Mouse (Mus musculus) adipocyte (in vitro differentiated cells): ENCODE measurements at regions not wholly inside any gene's neighbourhood (a gene's known extent, or its start where the extent isn't known, plus 50 kb on each side); places are given as distances from the start of the nearest gene placed in this dataset.

ENCODE experiments used
- DNase-seq: peaks from one replicate; pipeline ENCODE4 v3.0.0-alpha.2; 2016; ENCODE audit warnings: low spot score

DNA sequence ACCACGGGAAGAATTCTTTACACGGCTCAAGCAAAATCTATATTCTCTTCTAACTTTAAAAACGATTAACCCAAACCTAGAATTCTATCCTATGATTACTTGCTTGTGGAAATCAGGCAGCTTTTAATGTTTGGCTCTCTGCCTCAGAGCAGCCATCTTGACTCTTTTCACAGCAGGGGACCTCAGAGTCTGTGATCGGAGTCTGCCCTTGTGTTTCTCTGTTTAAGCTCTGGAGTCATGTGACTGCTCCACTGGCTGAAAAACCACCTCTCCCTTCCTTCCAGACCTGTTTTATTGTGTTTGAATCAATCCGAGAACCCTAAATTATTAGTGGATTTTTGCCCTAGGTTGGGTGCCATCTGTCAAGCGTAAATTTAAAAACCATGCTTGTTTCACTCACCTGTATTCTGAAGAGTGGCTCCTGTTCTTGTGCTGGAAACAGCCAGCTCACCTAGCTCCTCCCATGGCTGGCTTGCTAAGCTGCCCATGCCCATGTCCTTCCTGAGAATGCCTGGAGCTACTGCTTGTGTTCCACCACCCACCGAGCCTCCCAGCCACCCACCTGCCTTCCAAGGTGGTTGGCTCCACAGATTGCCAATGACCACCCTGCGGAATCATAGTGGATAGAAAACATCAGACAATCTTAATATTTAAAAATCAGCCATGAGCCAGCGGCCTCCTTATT is 62.6 kb downstream of the Perp start:
- no peak for DNase-seq

DNA sequence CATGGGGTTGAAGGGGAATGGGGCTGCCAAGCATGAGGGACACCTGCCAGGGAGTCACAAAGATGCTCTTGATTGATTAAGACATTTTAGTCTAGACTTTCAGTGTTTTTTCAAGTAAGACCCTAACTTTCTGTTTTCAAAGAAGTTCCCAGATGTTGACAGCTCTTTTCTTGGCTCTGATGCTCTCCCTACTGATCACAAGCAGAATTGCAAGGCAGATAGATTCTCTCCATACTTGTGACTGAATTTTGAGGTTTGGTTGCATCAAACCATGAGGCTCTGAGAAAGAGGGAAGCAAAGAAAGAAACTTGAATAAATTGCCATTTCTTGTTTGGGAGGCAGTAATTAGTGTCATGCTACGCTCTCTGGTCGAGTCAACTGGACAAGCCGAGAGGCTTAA is 64.5 kb downstream of the Perp start:
- DNase-seq = no peak

DNA sequence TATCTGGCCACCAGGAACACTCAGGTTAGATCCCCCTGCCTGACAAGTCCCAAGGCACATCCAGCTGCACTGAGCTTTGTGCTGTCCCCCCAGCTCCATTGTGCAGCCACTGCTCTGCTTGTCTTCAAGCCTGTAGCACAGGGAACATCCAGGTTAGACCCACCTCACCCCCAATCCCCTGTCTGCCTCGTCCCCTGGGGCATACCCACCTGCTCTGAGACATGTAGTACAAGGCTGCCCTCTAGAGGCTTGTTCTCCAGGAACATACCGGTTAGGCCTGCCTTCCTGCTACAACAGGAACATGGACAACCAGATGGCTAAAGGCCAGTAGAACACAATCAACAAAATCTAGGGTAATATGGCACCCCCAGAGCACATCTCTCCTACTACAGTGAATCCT is 66.1 kb downstream of the Perp start:
- DNase-seq = no peak

DNA sequence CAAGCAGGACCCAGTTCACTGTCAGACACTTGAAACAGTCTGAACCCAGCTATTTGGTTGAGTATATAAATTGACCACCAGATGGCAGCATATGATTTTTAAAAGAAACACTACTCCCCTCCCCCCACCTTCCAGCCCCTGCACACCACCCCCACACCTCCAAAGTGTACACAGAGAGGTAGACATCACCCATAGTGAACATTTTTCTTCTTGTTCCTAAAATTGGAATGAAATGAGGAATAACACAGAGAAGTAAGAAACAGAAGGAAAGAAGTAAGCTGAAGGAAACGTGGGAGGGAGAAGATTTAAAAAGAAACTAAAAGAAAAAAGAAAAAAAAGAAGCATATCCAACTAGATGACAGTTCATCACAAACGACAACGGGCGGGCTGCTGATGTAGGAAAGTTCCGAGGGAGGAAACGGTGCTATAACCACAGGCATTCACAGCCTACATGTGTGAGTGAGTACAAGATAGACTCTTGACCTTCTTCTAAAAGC is 72.3 kb downstream of the Perp start:
- peak; percentile 54 for DNase-seq

DNA sequence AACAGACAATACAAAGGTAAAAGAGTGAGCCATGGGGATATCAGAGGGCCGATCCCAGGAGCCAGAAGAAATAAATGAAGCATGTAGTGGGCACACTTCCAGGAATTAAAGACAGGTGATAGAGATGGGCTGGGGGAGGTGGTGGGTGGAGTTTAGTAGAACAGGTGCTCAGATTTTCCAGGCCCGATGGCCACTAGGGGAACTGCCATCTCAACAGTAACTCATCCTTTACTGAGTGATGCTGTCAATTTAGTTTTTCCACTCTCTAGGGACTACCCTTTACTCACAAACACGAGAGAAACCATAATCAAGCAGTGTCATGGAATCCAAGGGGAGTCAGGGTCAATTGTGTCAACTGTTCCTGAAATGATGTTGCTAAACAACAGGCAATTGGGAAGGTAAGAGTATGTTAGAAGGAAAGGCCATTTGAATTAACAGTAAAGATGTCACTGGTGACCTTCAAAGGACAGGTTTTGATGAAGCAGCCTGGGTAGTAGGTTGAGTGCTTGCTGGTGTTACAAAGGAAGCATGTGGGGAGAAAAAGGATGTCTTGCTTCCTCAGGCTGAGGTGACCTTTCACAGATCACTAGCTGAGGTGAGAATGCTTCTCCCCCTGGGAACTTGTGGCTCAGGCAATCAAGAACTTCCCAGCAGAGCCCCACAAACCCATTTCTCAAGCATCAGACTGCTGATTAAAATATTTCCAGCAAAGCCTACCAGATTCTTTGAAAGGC is 78.4 kb downstream of the Perp start:
- DNase-seq = no peak

DNA sequence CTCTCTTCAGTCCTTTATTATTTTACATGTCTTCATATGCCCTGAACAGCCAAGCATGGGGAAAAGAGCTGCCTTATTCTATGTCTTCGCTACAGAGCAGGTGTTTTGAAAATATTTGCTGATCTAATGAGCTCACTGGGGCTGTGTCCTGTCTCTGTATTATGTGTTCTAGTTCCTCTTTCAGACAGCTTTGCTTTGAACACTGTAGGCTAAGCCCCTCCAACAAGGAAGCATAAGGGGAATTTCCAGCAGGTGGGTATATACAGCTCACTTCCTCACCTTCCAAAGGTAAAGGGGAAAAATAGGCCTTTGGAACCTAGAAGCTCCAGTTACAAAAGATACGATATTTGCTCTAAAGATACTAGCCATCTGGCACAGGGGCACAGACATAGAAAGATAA is 83.0 kb downstream of the Perp start:
- DNase-seq = no peak

DNA sequence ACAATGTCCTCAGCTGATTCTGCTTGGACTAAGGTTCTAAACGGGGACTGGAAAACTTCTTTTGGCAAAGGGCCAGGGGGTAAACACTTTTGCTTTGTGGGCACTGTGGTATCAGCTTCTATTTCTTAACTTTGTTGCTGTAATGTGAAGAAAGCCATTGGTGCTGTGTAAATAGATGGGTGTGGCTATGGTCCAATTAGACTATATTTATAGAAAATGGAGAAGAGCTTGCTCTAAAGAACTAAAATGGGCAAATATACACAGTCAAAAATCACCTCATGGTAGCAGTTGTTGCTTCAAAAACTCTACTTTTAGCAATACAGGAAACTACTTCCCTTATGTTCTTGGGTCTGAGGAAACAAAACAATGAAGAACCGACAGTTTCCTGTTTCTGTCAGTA is 84.1 kb downstream of the Tnfaip3 start:
- no peak for DNase-seq

DNA sequence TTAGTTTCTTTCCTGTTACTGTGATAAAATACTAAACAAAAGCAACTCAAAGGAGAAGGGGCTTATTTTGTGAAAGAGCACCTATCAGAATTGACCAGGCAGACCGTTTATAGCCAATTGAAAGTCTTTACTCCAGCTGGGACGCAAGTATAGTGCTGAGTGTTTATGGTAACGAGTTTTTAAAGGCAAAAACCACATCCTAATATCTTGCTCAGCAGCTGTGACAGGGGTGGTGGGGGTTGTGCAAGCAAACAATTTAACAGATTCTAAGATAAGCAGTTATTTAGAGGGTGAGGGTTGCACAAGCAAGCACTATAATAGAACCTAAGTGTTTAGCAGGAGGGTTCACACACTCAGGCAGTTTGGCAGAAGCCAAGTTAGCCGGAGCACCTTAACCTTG is 74.0 kb downstream of the Tnfaip3 start:
- DNase-seq = no peak

DNA sequence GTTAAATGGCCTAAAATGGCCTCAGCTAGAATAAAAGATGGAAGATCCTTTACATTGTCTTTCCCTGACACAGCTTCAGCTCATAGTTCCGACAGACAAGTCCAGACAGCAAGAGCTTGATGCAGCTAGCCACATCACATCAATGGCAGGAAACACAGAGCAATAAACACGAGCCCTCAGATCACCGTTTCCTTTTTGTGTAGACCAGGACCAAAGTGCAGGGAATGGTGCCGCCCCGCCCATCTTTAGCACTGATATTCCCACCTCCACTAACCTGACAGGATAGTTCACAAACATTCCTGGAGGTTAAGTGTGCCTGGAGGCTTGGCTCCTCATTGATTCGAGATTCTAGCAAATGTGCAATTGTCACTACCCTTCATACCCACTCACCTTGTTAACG is 73.5 kb downstream of the Tnfaip3 start:
- no peak for DNase-seq

DNA sequence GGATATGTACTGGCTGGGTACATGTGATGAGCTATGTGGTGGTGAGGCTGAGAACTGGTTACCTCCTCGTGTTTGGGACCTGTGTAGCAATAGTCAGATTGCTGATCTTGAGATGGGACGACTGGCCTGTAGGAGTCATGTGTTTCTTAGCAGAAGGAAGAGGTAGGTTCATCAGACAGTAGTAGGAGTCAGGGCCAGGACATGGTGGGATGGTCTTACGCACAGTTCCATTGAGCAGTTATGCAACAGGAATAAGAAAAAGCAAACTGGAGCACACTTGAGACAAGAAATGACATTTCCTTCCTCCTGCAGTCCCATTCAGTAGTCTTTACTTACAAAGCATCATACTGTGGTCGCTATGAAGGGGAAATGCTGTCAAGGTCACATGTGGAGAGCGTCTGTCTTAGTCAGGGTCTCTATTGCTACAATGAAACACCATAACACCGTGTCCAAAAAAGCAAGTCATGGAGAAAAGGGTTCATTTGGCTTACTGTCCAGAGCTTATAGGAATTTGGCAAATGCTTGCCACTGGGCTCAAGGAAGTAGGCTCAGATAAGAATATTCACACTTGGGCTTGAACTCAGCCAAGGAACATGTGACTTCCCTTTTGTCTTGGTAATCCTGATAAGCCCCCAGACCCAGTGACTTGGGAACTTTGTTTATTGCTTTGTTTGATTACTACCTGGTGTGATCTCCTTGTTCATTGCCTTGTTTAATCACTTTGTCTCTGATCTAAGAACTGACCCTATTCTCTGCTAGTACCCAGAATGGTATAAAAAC is 72.0 kb downstream of the Tnfaip3 start:
- DNase-seq = no peak

DNA sequence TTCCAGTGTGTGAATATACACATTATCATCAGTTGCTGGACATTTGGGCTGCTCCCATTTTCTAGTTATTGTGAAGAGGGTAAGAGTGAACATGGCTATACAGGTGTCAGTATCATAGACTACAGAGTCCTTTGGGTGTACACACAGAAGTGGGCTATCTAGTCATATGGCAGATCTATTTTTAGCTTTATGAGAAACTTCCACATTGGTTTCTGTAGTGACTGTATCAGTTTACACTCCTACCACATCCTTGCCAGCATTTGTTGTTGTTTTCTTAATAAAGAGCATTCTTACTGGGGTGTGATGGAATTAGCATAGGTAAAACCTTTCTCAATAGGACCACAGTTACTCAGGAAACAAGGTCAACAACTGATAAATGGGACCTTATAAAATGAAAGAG is 68.7 kb downstream of the Tnfaip3 start:
- no peak for DNase-seq
